Mouse (Mus musculus) left cerebral cortex, adult 9 months (tissue): Measurements from ENCODE around the gene Fgfr2.
"Not testable (repeated sequence)": the region's sequence is repeated elsewhere in the genome, so short reads cannot be mapped to it uniquely, and the experiment has no call there.

Experiments
- DNase-seq, 2 experiments: peaks; one replicate each; pipeline ENCODE4 v3.0.0; 2022; ENCODE audit warnings: low spot score in 2 of 2

Fgfr2 gene

GRCm38 (mm10) chr7:130432141-130432540 lies 2691.0 kb downstream of the Fgfr2 start:
- DNase-seq: no peak

GRCm38 (mm10) chr7:130426586-130426985 lies 2696.6 kb downstream of the Fgfr2 start:
- DNase-seq: no peak

- DNase-seq: no peak
These were observed 2697.2 kb downstream of the Fgfr2 start for GRCm38 (mm10) chr7:130425991-130426390.

- no peak for DNase-seq
These were observed 2703.2 kb downstream of the Fgfr2 start for GRCm38 (mm10) chr7:130419961-130420360.

GRCm38 (mm10) chr7:130407622-130408021 lies 2715.5 kb downstream of the Fgfr2 start:
- DNase-seq: no peak

GRCm38 (mm10) chr7:130403346-130403745 lies 2719.8 kb downstream of the Fgfr2 start:
- DNase-seq: no peak

GRCm38 (mm10) chr7:130394697-130395096 lies 2728.5 kb downstream of the Fgfr2 start:
- DNase-seq: no peak

GRCm38 (mm10) chr7:130390060-130390459 lies 2733.1 kb downstream of the Fgfr2 start:
- not testable (repeated sequence) for DNase-seq

- DNase-seq: no peak
These were observed 2736.8 kb downstream of the Fgfr2 start for GRCm38 (mm10) chr7:130386308-130386707.

GRCm38 (mm10) chr7:130385732-130386294 lies 2737.3 kb downstream of the Fgfr2 start:
- DNase-seq: no peak

- DNase-seq: no peak
These were observed 2741.0 kb downstream of the Fgfr2 start for GRCm38 (mm10) chr7:130382126-130382525.

GRCm38 (mm10) chr7:130381387-130381951 lies 2741.7 kb downstream of the Fgfr2 start:
- peak in 1 of 2 experiments; percentile 28 for DNase-seq

- peak in 1 of 2 experiments; percentile 24 for DNase-seq
These were observed 2742.3 kb downstream of the Fgfr2 start for GRCm38 (mm10) chr7:130380769-130381355.

GRCm38 (mm10) chr7:130380367-130380766 lies 2742.8 kb downstream of the Fgfr2 start:
- no peak for DNase-seq

- DNase-seq: no peak
These were observed 2743.3 kb downstream of the Fgfr2 start for GRCm38 (mm10) chr7:130379886-130380285.

- DNase-seq: no peak
These were observed 2744.8 kb downstream of the Fgfr2 start for GRCm38 (mm10) chr7:130378308-130378707.

GRCm38 (mm10) chr7:130374311-130374710 lies 2748.8 kb downstream of the Fgfr2 start:
- no peak for DNase-seq

- no peak for DNase-seq
These were observed 2754.1 kb downstream of the Fgfr2 start for GRCm38 (mm10) chr7:130368827-130369641.

- no peak for DNase-seq
These were observed 2754.9 kb downstream of the Fgfr2 start for GRCm38 (mm10) chr7:130368036-130368826.

GRCm38 (mm10) chr7:130367222-130368035 lies 2755.7 kb downstream of the Fgfr2 start:
- no peak for DNase-seq

- no peak for DNase-seq
These were observed 2757.4 kb downstream of the Fgfr2 start for GRCm38 (mm10) chr7:130365711-130366110.
